Mouse (Mus musculus): ENCODE results near the gene Sart1.
"Not testable (repeated sequence)": the region's sequence is repeated elsewhere in the genome, so short reads cannot be mapped to it uniquely, and the experiment has no call there.

Gene Sart1

DNA sequence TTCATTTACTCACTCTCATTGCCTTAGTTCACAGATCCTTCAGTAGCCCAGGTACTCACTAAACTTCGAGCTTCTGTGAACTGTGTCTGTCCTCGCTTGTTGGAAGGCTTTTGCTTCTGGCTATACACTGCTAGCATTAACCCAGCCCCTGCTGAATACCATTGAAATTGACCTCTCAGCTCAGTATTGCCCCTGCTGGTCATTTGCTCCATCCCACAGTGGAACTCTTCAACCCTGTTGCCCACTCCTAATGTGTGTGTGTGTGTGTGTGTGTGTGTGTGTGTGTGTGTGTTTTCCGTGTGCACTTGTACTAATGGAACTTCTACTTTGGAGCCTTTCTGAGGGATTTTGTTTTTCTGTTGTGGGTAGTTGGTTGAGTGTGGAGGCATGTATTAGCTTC lies 17.6 kb downstream of the Sart1 start:
- DNase-seq (ENCODE audit: low spot score) = peak; percentile 33

DNA sequence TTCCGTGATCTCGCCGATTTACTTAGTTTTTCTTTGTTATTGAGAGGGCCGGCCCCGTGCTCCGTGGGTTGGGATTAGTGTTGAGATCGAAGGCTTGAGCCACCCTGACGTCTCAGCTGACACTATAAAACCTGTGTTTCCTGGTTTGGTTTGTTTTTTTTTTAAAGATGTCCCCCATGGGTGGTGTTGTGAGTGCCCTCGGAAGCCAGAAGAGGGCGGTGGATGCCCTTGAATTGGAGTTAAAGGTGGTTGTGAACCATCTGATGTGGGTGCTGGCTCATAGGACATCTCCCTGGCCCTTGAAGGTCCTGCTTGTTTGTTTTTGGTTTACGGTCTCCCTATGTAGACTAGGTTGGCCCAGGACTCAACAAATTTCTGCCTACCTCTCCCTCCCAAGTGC lies 21.0 kb downstream of the Sart1 start:
- DNase-seq (ENCODE audit: low spot score) = peak; percentile 36

DNA sequence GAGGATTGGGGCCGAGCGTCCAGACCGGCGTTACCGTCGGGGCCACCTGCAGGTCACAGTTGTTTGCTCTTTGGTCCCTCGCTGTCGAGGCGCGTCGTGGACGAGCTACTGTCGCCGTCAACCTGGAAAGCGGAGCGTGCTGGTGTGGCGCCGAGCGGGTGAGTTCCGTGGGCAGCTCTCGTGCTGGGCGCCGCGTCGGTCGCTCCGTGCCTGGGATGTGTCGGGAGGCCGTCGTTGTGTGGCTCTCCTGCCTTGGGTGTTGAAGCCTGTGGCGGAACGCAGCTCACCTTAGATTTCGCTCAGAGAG lies 21.5 kb downstream of the Sart1 start, which contains the start of gene Banf1:
Gene Banf1, minus strand, starts transcription at position 116 of the 307 bp plus-strand sequence.
- no peak for DNase-seq (ENCODE audit: low spot score)

DNA sequence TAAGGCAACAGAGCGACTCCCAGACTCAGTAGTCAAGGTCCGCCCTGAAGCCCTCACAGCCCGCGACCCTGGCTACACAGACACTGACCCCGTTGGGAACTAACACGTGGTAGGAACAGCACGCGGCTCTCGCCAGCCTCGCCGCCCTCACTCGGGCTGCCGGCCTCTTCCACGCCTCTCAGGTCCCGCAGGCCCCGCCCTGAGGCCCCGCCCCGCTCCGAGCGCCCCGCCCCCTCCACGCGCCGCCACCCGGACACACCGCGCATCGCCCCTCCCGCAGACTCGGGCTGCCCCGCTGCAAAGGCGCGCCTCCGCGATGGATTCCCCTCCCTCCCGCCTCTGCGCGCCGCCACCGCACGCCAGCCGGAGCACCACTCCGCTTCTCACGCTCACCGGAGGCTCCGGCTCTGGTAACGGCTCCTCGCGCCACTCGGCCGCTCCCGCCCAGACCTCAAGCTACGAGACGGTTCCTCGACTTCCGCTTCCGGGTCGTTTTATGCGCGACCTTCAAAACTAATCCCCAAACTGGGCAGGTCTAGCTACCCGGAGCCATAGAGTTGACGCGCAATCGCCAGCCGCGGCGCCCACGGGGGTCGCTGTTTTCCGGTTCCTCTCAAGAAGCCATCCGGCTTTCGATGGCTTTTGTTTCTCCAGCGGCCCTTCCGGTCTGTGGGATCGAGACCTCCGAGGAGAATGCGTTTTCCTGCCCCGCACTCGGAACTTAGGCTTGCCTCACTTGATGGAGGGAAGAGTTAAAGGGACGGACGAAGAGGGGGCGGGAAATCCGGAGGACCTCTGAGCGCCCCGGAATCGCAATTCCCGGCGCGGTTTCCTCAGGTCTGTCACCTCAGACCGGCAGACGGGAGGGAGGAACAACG lies 22.1 kb downstream of the Sart1 start, which contains the start of gene Eif1ad:
Gene Eif1ad, plus strand, starts transcription at position 567 of the 878 bp plus-strand sequence.
- peak; percentile 99 for DNase-seq (ENCODE audit: low spot score)

DNA sequence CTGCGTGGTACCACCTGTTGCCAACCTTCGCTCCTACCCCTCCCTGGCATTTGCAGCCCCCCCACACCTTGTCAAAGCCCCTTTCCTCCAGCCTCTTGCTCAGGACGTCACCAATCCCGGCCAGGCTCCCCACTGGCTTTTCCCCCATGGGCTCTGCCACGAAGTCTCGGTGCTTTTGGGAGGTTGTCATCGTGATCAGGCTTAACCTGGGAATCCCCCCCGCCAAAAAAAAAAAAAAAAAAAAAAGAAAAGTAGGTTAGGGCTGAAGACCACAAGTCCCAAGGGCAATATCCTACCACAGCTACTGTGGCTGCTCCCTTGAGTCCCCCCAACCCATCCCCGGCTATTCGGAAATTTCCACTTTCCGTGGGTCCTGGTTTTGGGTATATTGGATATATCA lies 22.8 kb downstream of the Sart1 start:
- no peak for DNase-seq (ENCODE audit: low spot score)

DNA sequence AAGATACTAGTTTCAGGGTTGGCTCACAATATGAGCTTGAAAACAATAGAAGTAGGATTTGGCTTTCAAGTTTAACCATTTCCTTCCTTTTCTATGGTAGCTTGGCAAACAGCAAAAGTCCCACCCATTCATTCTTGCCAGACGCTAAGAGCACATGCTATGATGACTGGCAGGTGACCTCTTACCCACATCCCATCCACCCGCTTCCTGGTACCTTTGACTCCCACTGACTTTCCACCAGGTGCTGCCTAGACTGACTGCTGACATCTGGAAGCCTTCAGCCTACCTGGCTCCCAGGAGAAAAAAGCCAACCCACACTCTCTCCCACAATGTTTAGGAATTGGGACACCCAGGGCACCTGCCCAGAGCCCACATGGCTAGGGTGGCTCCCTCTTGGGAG lies 24.4 kb downstream of the Sart1 start:
- DNase-seq (ENCODE audit: low spot score) = no peak

DNA sequence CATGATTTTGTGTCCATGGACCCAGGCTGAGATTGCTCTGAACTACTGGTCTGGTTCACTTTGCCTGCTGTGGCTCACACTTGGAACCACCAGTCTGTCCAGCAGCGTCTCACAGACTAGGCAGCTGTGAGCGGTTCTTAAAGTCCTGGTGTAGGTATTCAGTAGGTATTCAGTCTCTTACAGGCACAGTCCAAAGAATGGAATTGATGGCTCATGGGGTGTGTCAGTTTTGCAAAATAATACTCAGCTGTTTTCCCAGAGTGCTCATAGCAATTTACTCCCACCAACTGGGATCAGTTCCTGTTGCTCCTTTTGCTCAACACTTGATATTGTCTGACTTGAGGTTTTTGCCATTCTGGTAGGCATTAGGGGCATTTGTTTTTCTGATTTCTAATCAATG lies 26.3 kb downstream of the Sart1 start:
- DNase-seq (ENCODE audit: low spot score) = no peak

DNA sequence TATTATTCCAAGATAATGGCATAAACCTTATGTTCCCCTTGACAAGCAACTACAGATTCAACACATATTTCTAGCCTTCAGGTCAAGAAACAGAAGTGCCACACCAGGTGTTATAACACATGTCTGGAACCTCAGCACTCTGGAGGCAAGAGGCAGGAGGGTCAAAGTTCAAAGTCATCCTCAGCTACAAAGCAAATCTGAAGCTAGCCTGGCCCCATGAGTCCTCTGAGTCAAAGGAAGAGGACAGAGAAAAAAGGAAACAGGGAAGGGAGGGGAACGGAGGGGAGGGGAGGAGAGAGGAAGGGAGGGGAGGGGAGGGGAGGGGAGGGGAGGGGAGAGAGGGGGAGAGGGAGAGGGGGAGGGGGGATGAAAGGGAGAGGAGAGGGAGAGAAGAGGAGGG lies 32.4 kb downstream of the Sart1 start:
- peak; percentile 25 for DNase-seq (ENCODE audit: low spot score)

DNA sequence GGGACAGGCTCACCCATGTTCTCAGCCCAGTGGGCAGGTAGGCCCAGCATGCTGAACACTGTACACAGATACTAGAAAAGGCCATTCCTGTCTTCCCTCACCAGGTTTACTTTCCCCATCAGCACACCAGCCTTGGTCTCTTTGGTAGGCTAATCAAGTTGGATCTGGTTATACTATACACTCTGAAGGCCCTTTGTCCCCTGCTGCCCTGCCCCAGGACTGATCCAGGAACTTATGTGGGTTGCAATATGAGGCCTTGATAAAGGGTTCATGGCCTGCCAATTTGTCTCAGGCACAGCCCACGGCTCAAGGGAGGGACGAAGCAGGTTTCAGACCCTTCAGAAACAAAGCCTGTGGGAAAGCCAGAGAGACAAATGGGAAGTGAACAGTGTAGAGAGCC lies 34.9 kb downstream of the Sart1 start:
- DNase-seq (ENCODE audit: low spot score) = no peak

DNA sequence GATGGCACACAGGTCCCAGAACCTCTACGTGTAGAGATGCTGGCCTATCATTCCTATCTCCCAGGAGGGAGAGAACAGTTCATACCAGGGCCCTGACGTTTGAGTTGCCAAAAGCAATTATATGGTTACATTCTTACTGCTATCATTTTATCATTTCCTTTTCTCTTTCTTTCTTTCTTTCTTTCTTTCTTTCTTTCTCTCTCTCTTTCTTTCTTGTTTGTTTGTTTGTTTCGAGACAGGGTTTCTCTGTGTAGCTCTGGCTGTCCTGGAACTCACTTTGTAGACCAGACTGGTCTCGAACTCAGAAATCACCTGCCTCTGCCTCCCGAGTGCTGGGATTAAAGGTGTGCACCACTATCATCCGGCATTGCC lies 39.0 kb downstream of the Sart1 start, which contains the start of gene Cst6:
Gene Cst6, minus strand, starts transcription at position 73 of the 372 bp plus-strand sequence.
- DNase-seq (ENCODE audit: low spot score) = not testable (repeated sequence)

DNA sequence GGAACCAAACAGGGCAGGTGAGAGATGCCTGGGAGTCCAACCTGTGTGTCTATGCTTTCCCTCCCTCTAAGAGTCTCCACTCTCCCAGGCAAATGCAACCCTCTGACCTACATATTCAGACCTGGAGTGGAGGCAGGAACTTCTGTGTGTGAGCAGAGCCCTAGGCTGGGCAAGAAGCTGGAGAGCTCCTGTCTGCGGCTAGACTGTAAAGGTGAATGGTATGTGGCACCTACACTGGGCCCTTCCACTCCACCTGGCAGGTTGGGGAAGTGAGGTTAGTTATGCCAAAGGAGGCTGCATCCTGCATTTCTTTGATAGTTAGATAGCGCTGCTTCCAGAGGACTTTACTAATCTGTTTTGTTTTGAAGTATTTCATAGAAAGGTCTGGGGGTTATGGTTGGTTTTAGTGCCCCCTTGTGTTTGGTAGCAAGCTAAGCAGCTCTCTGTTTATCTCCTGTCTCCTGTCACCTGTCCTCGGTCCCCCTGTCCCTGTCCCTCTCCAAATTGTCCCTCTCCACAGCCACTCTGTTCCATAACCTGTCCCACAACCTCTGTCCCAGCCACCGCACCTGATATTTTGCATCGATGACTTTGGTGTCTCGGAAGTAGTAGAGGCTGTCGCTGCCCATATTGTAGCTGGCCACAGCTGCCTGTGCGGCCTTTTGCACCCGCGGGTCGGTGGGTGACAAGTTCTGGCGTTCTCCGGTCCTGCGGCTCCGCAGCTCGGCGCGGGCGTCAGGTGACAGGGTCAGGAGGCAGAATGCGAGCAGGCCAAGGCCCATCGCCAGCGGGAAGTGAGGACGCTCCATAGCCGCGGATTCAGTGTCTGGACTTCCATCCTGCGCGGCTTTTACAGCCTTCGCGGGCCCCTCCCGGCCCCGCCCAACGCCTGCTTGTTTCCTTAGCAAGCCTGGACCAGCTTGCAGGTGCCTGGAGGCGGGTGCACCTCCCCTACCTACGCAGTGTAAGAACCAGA lies 39.7 kb downstream of the Sart1 start:
- DNase-seq (ENCODE audit: low spot score) = peak; percentile 66

DNA sequence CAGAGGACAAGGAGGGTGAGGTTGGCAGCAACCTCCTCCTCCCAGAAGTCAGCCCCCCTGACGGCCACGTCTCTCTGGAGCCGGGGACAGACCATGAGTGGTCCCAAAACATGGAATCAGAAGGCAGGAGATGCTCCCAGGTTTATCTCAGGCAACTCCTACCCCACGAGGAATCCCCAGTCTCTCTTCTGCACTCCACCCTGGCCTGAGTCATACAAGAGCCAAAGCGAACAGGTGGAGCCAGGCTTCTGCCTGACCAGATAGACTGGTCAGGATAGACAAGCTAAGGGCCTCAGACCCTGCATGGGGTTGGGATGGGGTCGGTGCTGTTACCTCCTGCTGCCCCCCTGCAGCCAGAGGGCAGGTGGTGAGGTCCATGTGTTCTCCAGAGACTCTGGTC lies 40.4 kb downstream of the Sart1 start:
- no peak for DNase-seq (ENCODE audit: low spot score)

DNA sequence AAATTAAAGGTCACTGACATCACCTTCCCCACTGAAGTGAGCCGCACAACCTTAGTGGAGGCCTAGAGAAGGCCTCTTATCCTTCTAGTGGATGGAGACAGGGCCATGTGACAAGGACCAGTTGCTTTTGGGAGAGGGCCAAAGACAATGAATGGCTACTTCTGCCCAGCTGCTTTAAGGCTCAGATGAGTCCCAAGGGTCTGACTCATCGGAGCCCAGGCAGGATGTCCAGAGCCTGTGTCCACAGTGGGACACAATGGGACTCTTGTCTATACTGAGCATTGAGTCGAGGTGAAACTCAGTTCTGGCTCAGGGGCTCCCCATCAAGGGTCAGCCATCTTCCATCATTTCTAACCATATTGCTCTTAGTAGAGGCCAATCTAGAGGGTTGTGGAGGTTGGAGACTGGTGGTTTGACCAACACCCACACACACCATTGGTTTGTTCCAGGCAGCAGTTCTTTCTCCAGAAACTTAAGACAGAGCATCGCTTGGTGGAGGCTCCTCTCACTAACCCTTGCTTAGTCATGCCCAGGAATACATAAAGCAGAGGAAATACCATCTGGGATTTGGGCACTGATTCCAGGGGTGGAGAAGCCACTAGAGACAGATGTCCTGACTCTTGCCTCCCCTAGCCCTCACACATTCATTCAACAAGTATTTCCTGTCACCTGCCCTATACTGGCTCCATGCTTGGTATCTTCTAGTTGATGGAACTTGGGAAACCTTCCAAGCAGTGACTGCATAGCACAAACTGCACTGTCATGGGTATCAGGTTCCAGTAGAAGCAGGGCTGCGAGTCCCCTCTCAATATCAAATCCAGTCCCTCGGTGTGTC lies 43.0 kb downstream of the Sart1 start:
- DNase-seq (ENCODE audit: low spot score) = no peak

DNA sequence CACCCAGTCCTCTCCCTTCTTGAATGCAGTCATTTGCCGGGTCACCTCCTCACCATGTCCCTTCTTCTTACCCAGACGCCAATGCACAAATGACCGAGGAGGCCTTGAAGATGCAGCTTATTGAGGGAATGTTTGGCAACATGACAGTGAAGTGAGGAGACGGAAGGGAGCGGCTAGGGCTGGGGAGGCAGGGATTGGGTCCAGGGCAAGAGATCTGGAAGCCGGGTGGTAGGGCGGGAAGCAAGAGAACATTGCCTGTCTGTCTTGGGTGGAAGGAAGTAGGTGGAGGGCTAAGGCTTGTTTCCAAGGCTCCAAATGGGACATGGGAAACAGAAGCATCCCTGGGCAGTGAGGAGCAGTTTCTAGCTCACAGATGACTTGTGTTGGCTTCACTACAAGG lies 47.1 kb downstream of the Sart1 start:
- no peak for DNase-seq (ENCODE audit: low spot score)

DNA sequence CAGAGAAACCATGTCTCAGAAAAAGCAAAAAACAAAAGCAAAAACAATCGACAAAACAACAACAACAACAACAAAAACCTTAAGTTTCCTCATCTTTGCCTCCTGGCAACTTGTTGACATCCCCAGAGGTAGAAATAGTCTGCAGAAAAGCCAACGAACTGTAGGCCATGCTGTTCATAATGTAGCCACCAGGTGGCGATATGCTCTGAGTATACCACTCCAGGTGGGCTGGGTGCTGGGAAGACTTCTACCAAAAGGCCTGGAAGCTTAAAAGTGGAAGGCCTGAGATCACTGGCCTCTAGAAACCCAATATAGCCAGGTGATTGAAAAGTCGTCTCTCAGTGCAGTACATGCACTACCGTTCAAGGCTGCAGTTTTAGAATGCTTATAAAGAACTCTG lies 50.5 kb downstream of the Sart1 start:
- peak; percentile 84 for DNase-seq (ENCODE audit: low spot score)

DNA sequence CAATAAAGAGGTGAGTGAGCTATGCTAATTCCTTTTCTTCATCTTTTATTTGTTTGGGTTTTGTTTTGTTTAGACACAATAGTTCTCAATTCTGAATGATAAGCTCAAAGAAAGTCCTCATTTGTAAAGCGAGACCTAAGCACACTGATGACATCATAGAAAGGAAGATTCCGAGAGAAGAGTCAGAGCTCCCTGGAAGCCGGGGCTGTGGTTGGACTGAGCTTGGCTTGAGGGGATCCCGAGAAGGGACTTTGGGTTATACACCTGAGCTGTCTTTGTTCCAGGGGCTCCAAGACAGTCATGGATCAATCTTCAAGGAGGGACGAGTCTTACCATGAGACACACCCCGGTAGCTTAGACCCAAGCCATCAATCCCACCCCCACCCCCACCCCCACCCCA lies 53.1 kb downstream of the Sart1 start, which contains the start of gene Catsper1:
Gene Catsper1, plus strand, starts transcription at position 301 of the 400 bp plus-strand sequence.
- no peak for DNase-seq (ENCODE audit: low spot score)

DNA sequence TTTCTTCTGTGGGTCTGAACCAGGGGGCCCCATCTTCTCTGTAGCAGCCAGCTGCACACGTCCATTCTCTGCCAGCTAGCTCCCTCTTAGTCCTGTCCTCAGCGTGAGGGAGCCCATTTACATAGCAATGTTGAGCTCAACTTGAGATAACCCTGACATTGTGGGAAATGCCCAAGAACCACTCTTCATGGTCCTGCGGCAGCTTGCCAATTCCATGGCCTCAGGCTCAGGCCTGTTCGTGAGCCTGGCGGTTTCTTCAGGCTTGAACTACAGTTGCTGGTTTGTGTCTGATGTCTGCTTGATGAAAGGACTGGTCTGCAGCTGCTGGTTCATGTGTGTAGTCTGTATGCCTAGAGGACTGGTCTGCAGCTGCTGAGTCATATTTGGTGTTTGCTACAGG lies 53.8 kb downstream of the Sart1 start:
- no peak for DNase-seq (ENCODE audit: low spot score)

DNA sequence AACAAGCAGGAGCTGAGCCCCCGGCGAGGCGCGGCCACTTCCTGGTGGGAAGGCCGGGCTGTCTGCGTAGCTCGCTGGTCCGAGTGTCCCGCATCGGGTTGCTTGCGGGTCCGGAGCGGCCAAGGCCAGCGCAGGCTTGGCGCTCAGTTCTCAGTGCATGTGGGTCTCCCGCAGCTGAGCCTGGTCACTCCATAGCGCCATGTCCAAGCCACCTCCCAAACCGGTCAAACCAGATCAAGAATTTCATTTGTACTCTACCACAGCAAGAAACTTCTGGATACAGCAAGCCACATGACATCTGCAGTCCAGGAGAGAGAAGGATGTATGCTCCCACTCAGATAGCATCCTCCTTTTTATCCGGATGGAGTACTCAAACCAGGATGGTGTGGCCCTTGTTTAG lies 60.5 kb downstream of the Sart1 start:
- no peak for DNase-seq (ENCODE audit: low spot score)

Measured in embryo, embryonic 10.5 days (tissue).